Mouse (Mus musculus) embryonic facial prominence, embryonic 13.5 days (tissue): ENCODE data around the gene Snapc5. TPM values are rescaled to one million over a fixed set of nuclear protein-coding genes. Genes with fewer than 3 reads are reported as not detected.

ENCODE experiments used
- ATAC-seq: fragments of 200-750 bp; cut with Nextera tagmentation; 2 replicates; pipeline ENCODE4 v1.8.0; 2017; ENCODE audit warnings: low read depth; ENCODE audit not compliant: insufficient number of reproducible peaks, insufficient read depth, low FRiP score, low TSS enrichment
- H3K27ac ChIP-seq: fragments of 300-500 bp; sonication (generic); 2 replicates; pipeline ENCODE4 v1.5.1; 2015; ENCODE audit warnings: moderate library complexity, mild to moderate bottlenecking, inconsistent platforms
- H3K27me3 ChIP-seq: fragments of 300-500 bp; sonication (generic); 2 replicates; pipeline ENCODE4 v1.6.1; 2015; ENCODE audit warnings: mild to moderate bottlenecking, inconsistent platforms
- H3K36me3 ChIP-seq: fragments of 300-500 bp; sonication (generic); 2 replicates; pipeline ENCODE4 v1.6.1; 2015; ENCODE audit warnings: mild to moderate bottlenecking, inconsistent platforms
- H3K4me1 ChIP-seq: fragments of 300-500 bp; sonication (generic); 2 replicates; pipeline ENCODE4 v1.6.1; 2015; ENCODE audit warnings: inconsistent platforms
- H3K4me2 ChIP-seq: fragments of 300-500 bp; sonication (generic); 2 replicates; pipeline ENCODE4 v1.6.1; 2015; ENCODE audit warnings: moderate library complexity, mild to moderate bottlenecking, inconsistent platforms
- H3K4me3 ChIP-seq: fragments of 300-500 bp; sonication (generic); 2 replicates; pipeline ENCODE4 v1.5.1; 2015; ENCODE audit warnings: mild to moderate bottlenecking, inconsistent platforms
- H3K9ac ChIP-seq: fragments of 300-500 bp; sonication (generic); 2 replicates; pipeline ENCODE4 v1.6.1; 2015; ENCODE audit warnings: mild to moderate bottlenecking, inconsistent platforms
- H3K9me3 ChIP-seq: fragments of 300-500 bp; sonication (generic); 2 replicates; pipeline ENCODE4 v1.6.1; 2016; ENCODE audit warnings: inconsistent platforms
- WGBS: fragments of 180-500 bp; shearing (Covaris S2); methylation state at CpG from one replicate; pipeline ENCODE4 v1.1.7; 2015; ENCODE audit warnings: mixed read lengths; 5-methylcytosine and 5-hydroxymethylcytosine counted together
- microRNA-seq: library from miRNA; unstranded; fragments of <30 nt; microRNA quantifications from one replicate; pipeline ENCODE4, GENCODE M21; 2016
- polyA plus RNA-seq: library from polyadenylated mRNA; unstranded; fragments of >200 nt; fragmentation: Nextera tagmentation; extraction: Ambion mirVana; gene quantifications from 2 replicates; pipeline ENCODE4 v1.2.1, GENCODE M21; 2015

Snapc5 gene
- polyA plus RNA-seq, 1 experiment from 2014 or later = 36.8 TPM

GRCm38 (mm10) chr9:64225805-64226204, 46.7 kb downstream of the Snapc5 start:
- no peak for ATAC-seq
- no peak overlapping the region for H3K4me3 ChIP-seq
- H3K9ac ChIP-seq = no peak overlapping the region

DNA sequence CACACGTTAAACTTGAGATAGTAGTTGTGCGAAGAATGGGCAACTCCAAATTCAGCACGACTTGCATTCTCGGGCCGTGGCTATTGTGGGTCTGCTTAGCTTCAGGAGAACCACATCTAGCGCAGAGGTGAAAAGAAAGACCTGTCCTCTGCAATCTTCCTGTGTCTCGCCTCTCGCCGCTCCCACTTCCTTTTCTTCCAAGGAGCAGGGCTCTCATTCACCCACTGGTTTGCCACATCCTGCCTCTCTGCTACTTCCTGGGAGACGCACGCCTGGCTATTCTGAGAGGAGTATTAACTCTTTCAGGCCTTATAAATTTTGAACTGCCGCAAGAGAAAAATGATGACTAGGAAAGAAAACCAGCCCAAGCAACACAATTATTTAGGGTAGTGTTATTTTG, 48.7 kb downstream of the Snapc5 start:
- 82% methylated on average over 12 of the region's 12 CpGs for WGBS
- Histone ChIP-seq H3K4me3 (no peak overlapping the region), H3K27me3 (no peaks in the 10 kb centered on the region), H3K4me1 (peaks cover 37% of the 10 kb centered on the region), H3K36me3 (no peaks in the 10 kb centered on the region), H3K9me3 (no peaks in the 10 kb centered on the region), H3K9ac (no peak overlapping the region), H3K4me2 (no peak overlapping the region), H3K27ac (no peak overlapping the region)
- ATAC-seq = no peak

More at GRCm38 (mm10) chr9:64225805-64226204, 46.7 kb downstream of the Snapc5 start:
- Histone ChIP-seq H3K4me2 (no peak overlapping the region), H3K9me3 (no peaks in the 10 kb centered on the region), H3K27ac (no peak overlapping the region), H3K27me3 (no peaks in the 10 kb centered on the region), H3K36me3 (no peaks in the 10 kb centered on the region), H3K4me1 (peaks cover 18% of the 10 kb centered on the region)

GRCm38 (mm10) chr9:64228972-64229371, 49.9 kb downstream of the Snapc5 start:
- no peak for ATAC-seq
- no peaks in the 10 kb centered on the region for H3K36me3 ChIP-seq
- no peak overlapping the region for H3K4me2 ChIP-seq
- no peak overlapping the region for H3K27ac ChIP-seq
- 0 out of 2 replicates have a peak overlapping the region, but pooled peaks have one; percentile 4 for H3K9ac ChIP-seq
- no peaks in the 10 kb centered on the region for H3K27me3 ChIP-seq
- H3K4me1 ChIP-seq = peaks cover 48% of the 10 kb centered on the region
- H3K4me3 ChIP-seq = no peak overlapping the region
- no peaks in the 10 kb centered on the region for H3K9me3 ChIP-seq

- Histone ChIP-seq H3K9ac (peak overlapping the region; percentile 3; the same call in 1 of the 2 replicates), H3K4me3 (no peak overlapping the region), H3K4me1 (peaks cover 57% of the 10 kb centered on the region), H3K9me3 (no peaks in the 10 kb centered on the region), H3K27ac (peak overlapping the region; percentile 88), H3K4me2 (peak overlapping the region; percentile 22), H3K36me3 (no peaks in the 10 kb centered on the region), H3K27me3 (no peaks in the 10 kb centered on the region)
- 31% methylated on average over 5 of the region's 5 CpGs for WGBS
- no peak for ATAC-seq
Measured at GRCm38 (mm10) chr9:64231171-64231570, 52.1 kb downstream of the Snapc5 start.

DNA sequence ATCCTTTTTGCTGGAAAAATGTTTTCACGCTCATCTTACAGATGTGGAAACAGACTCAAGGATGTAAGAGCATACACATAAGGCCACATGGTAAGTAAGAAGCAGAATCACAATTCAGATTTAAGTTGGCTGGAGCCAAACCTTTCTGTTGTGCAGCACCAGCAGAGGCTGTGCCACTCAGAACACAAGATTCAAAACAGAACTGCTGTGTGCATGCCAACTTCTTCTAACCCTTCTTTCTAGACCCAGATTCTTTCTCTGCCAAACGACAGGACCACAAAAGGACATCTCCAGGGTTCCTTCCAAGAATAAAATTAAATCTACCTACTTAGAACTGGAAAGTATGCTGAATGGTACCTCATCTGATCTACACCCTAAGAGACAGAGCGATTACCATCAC, 52.6 kb downstream of the Snapc5 start:
- 56% methylated on average over 3 of the region's 3 CpGs for WGBS
- Histone ChIP-seq H3K27me3 (no peaks in the 10 kb centered on the region), H3K9me3 (no peaks in the 10 kb centered on the region), H3K27ac (peak overlapping the region; percentile 88), H3K9ac (peak overlapping the region; percentile 3; the same call in 1 of the 2 replicates), H3K4me1 (peaks cover 57% of the 10 kb centered on the region), H3K4me2 (peak overlapping the region; percentile 22; the same call in 1 of the 2 replicates), H3K4me3 (no peak overlapping the region), H3K36me3 (no peaks in the 10 kb centered on the region; the same call in 1 of the 2 replicates)
- ATAC-seq = no peak

DNA sequence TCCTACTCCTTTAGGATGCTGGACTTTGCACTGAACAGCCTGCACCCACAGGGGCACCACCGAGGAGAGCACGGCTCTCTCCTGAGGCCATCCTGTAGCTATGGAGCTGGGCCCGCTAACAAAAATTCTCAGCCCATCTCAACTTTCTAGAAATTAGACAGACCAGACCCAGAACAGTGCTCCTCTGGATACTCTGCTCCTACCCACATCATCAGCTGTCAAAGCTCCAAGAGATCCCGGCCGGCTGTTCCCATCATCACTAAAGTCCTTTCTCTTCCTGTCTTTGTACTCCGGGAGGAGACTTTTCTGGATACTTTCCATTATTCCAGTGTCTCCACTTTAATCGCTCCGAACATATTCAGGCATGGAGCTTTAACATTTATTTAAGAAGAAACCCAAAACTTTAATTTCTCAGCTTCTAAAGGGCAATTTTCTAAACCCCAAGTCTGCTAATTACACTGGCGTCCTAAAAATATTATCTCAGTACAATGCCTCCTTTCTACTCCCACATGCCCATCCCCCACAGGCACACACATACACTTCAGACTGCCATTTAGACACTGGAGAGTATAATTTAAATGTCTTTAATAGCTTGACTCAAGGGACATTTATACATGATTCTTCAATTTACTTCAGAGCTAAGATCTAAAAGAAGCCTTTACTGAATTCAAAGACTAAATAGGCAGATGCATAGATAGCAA, 53.3 kb downstream of the Snapc5 start:
- no peak overlapping the region for H3K4me3 ChIP-seq
- ATAC-seq = no peak
- H3K9ac ChIP-seq = no peak overlapping the region

More for the DNA sequence above, 53.3 kb downstream of the Snapc5 start:
- WGBS = 20% methylated on average over 9 of the region's 9 CpGs
- H3K27ac ChIP-seq = peak overlapping the region; percentile 88
- peaks cover 57% of the 10 kb centered on the region for H3K4me1 ChIP-seq
- H3K4me2 ChIP-seq = peak overlapping the region; percentile 12; the same call in 1 of the 2 replicates
- no peaks in the 10 kb centered on the region for H3K9me3 ChIP-seq
- no peaks in the 10 kb centered on the region for H3K27me3 ChIP-seq
- no peaks in the 10 kb centered on the region; the same call in 1 of the 2 replicates for H3K36me3 ChIP-seq

Small RNA genes within 50 kb of the gene (microRNA-seq; reads per million reads assigned to microRNA genes)
- not detected for gene Gm24106

Other genes with a start within 250 kb of the Snapc5 start
- gene Smad6, start 157.2 kb upstream of the Snapc5 start, polyA plus RNA-seq = 16.7 and 17.4 TPM in 2 replicates
- not detected in 2 replicates for gene Lctl, start 62.1 kb upstream of the Snapc5 start, polyA plus RNA-seq
- gene Zwilch, start 6.2 kb upstream of the Snapc5 start, polyA plus RNA-seq = 21.9 and 22.7 TPM in 2 replicates
- gene Rpl4, start 5.9 kb upstream of the Snapc5 start, polyA plus RNA-seq = 1,232 and 1,302 TPM in 2 replicates
- gene Uchl4, start 55.9 kb downstream of the Snapc5 start, polyA plus RNA-seq = 3.5 and 5.5 TPM in 2 replicates
- gene Map2k1, start 74.4 kb downstream of the Snapc5 start, polyA plus RNA-seq = 82.8 and 87.1 TPM in 2 replicates
- 219 and 245 TPM in 2 replicates for gene Tipin, start 102.3 kb downstream of the Snapc5 start, polyA plus RNA-seq
- gene Dis3l, start 162.0 kb downstream of the Snapc5 start, polyA plus RNA-seq = 19.4 and 20.7 TPM in 2 replicates
- gene Megf11, start 206.4 kb downstream of the Snapc5 start, polyA plus RNA-seq = 1.8 and 2.0 TPM in 2 replicates